Mouse (Mus musculus) thymus, postnatal 0 days (tissue): ENCODE data around the gene Cacng3. TPM values are rescaled to one million over a fixed set of nuclear protein-coding genes. Genes with fewer than 3 reads are reported as not detected.

ENCODE experiments used
- DNase-seq: peaks from one replicate; pipeline ENCODE4 v3.0.0-alpha.2; 2015; ENCODE audit warnings: low spot score
- polyA plus RNA-seq: library from polyadenylated mRNA; unstranded; fragments of >200 nt; fragmentation: Nextera tagmentation; extraction: Ambion mirVana; gene quantifications from 2 replicates; pipeline ENCODE4 v1.2.1, GENCODE M21; 2015

Cacng3 gene
- polyA plus RNA-seq = not detected in 2 replicates

GRCm38 (mm10) chr7:122670442-122670872 is at the start of gene Cacng3:
Gene Cacng3, plus strand, starts transcription at chr7:122670492.
- DNase-seq = no peak

- DNase-seq = no peak
Observed at GRCm38 (mm10) chr7:122622125-122622774, 48.0 kb upstream of the Cacng3 start.

- DNase-seq = no peak
Observed at GRCm38 (mm10) chr7:122623753-122624152, 46.5 kb upstream of the Cacng3 start.

- no peak for DNase-seq
Observed at GRCm38 (mm10) chr7:122628050-122628449, 42.2 kb upstream of the Cacng3 start.

GRCm38 (mm10) chr7:122630386-122630785 is 39.9 kb upstream of the Cacng3 start:
- no peak for DNase-seq

GRCm38 (mm10) chr7:122631151-122631550 is 39.1 kb upstream of the Cacng3 start:
- no peak for DNase-seq

GRCm38 (mm10) chr7:122632946-122633345 is 37.3 kb upstream of the Cacng3 start:
- no peak for DNase-seq

- no peak for DNase-seq
Observed at GRCm38 (mm10) chr7:122633463-122633862, 36.8 kb upstream of the Cacng3 start.

- DNase-seq = no peak
Observed at GRCm38 (mm10) chr7:122643676-122644075, 26.6 kb upstream of the Cacng3 start.

- no peak for DNase-seq
Observed at GRCm38 (mm10) chr7:122649306-122649705, 21.0 kb upstream of the Cacng3 start.

GRCm38 (mm10) chr7:122652523-122652922 is 17.8 kb upstream of the Cacng3 start:
- DNase-seq = no peak

- no peak for DNase-seq
Observed at GRCm38 (mm10) chr7:122656671-122657070, 13.6 kb upstream of the Cacng3 start.

- no peak for DNase-seq
Observed at GRCm38 (mm10) chr7:122657423-122658126, 12.7 kb upstream of the Cacng3 start.

GRCm38 (mm10) chr7:122665311-122666049 is 4.8 kb upstream of the Cacng3 start:
- DNase-seq = no peak

GRCm38 (mm10) chr7:122667903-122668302 is 2.4 kb upstream of the Cacng3 start:
- DNase-seq = peak; percentile 41

GRCm38 (mm10) chr7:122670873-122671641 is 765 bp downstream of the Cacng3 start:
- DNase-seq = peak; percentile 85

- DNase-seq = no peak
Observed at GRCm38 (mm10) chr7:122672981-122673380, 2.7 kb downstream of the Cacng3 start.

- no peak for DNase-seq
Observed at GRCm38 (mm10) chr7:122675207-122675606, 4.9 kb downstream of the Cacng3 start.

GRCm38 (mm10) chr7:122701751-122702150 is 31.5 kb downstream of the Cacng3 start:
- no peak for DNase-seq

GRCm38 (mm10) chr7:122702443-122702842 is 32.2 kb downstream of the Cacng3 start:
- no peak for DNase-seq

- no peak for DNase-seq
Observed at GRCm38 (mm10) chr7:122706736-122707135, 36.4 kb downstream of the Cacng3 start.
